Mouse (Mus musculus): Measurements from ENCODE around the gene Ppp1r9b.

GRCm38 (mm10) chr11:95032945-95033344, 42.1 kb downstream of the Ppp1r9b start:
- no peak for TF ChIP-seq CTCF (conservative IDR thresholded peaks at IDR 0.05; ENCODE audit: low read length)
- no peak for TF ChIP-seq POU5F1 (IDR thresholded peaks at IDR 0.05; ENCODE audit: borderline replicate concordance, low read length)
- TF ChIP-seq NANOG (IDR thresholded peaks at IDR 0.05; ENCODE audit: borderline replicate concordance, low read length) = no peak

Measured in E14TG2a.4 (cell line).